Mouse (Mus musculus) stomach, postnatal 0 days (tissue): ENCODE measurements at regions not wholly inside any gene's neighbourhood (a gene's known extent, or its start where the extent isn't known, plus 50 kb on each side); places are given as distances from the start of the nearest gene placed in this dataset.

Experiments
- CTCF ChIP-seq: IDR thresholded peaks from 2 replicates; pipeline ENCODE4 v1.5.1; 2016; ENCODE audit warnings: antibody characterized with exemption, low read depth, mild to moderate bottlenecking, moderate library complexity
- EP300 ChIP-seq: optimal IDR thresholded peaks from 2 replicates; pipeline ENCODE3; 2016; ENCODE audit warnings: antibody characterized with exemption

DNA sequence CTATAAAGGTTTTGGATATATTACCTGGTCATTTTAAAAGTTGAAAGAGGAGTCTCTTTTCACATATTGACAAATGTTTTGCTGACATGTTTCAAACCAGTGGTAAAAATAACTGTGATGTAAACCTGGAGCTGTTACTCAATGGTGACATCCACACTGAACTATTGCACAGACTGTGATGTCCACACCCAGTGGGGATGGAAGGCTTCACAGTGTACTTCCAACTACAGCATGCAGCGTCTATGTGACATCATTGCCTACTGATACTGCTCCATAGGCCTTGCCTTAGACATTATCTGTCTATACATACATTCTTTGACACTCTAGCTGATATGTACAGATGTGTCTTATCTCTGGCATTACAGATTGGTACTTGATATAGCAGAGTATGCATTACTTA, 120.1 kb upstream of the Rbms1 start:
- TF ChIP-seq CTCF (no peak), EP300 (no peak)
